Mouse (Mus musculus) left cerebral cortex, postnatal 25 days (tissue): ENCODE results near the gene Eng. TPM values are rescaled to one million over a fixed set of nuclear protein-coding genes. Genes with fewer than 3 reads are reported as not detected.
A peak's percentile ranks its signal among the peaks of the same experiment; 100 is the strongest.

Source experiments
- DNase-seq, 2 experiments: peaks; one replicate each; pipeline ENCODE4 v3.0.0; 2022; ENCODE audit warnings: low spot score in 2 of 2, mixed read lengths in 1 of 2
- intact Hi-C: fragments of 180-260 bp; cut with DNase I; formaldehyde crosslinking; loops from one replicate; pipeline ENCODE4 v1.15.1; 2025
- microRNA-seq, 2 experiments: library from miRNA; unstranded; fragments of <30 nt; microRNA quantifications; one replicate each; pipeline ENCODE4 v1.2.0; 2022
- total RNA-seq, 2 experiments: library from RNA; stranded (reverse); gene quantifications; 2 replicates each; pipeline ENCODE4 v1.2.3; 2021

The Eng gene
- total RNA-seq, 2 experiments from 2014 or later = 21.9 to 25.0 TPM

GRCm38 (mm10) chr2:32720681-32721229 lies 74.4 kb downstream of the Eng start, which contains the start of gene Sh2d3c:
Gene Sh2d3c (plus strand): TSS chr2:32721055.
- intact Hi-C loops = no loop called here
- DNase-seq = no peak

- no peak for DNase-seq
- intact Hi-C loops = no loop called here
These were observed 75.7 kb downstream of the Eng start for GRCm38 (mm10) chr2:32722046-32722445.

- DNase-seq = no peak
- intact Hi-C loops = no loop called here
These were observed 76.2 kb downstream of the Eng start for GRCm38 (mm10) chr2:32722581-32722980.

GRCm38 (mm10) chr2:32724149-32724548 lies 77.8 kb downstream of the Eng start:
- no peak for DNase-seq
- intact Hi-C loops = no loop called here

- DNase-seq = no peak
- intact Hi-C loops = no loop called here
These were observed 78.7 kb downstream of the Eng start for GRCm38 (mm10) chr2:32724832-32725790.

- intact Hi-C loops = no loop called here
- DNase-seq = peak; percentile 77 to 93
These were observed 81.0 kb downstream of the Eng start for GRCm38 (mm10) chr2:32727435-32727834.

GRCm38 (mm10) chr2:32728463-32728862 lies 82.1 kb downstream of the Eng start:
- no peak for DNase-seq
- intact Hi-C loops = no loop called here

- no peak for DNase-seq
- intact Hi-C loops = no loop called here
These were observed 83.2 kb downstream of the Eng start for GRCm38 (mm10) chr2:32729547-32729946.

- intact Hi-C loops = no loop called here
- no peak for DNase-seq
These were observed 84.5 kb downstream of the Eng start for GRCm38 (mm10) chr2:32730854-32731253.

- no peak for DNase-seq
- intact Hi-C loops = no loop called here
These were observed 85.5 kb downstream of the Eng start for GRCm38 (mm10) chr2:32731911-32732310.

Small RNA genes lying within 50 kb of the gene (microRNA-seq; reads per million reads assigned to microRNA genes)
- 0 reads per million in 2 experiments for gene Gm47291
- 0 reads per million in 2 experiments for gene Mir1954
- gene Mir2861 = 0 to 0.99 reads per million in 2 experiments
- 0 to 0.34 reads per million in 2 experiments for gene Mir3960
- 0.67 to 0.74 reads per million in 2 experiments for gene Mir8093

Other genes with a start within 250 kb of the Eng start
- 1 to 10 TPM; 4.2 TPM for gene Naif1, start 196.1 kb upstream of the Eng start, total RNA-seq
- gene Slc25a25, start 195.2 kb upstream of the Eng start, total RNA-seq = 10 to 100 TPM; 59.0 to 64.8 TPM
- gene Fam102a, start 111.3 kb upstream of the Eng start, total RNA-seq = 10 to 100 TPM; 52.2 to 57.8 TPM
- 10 to 100 TPM; 76.1 to 81.8 TPM for gene Dpm2, start 75.7 kb upstream of the Eng start, total RNA-seq
- gene Pip5kl1, start 71.8 kb upstream of the Eng start, total RNA-seq = 1 to 10 TPM; 7.5 to 8.3 TPM
- under 1 TPM; 0.80 to 0.94 TPM for gene 9430097D07Rik, start 70.9 kb upstream of the Eng start, total RNA-seq
- 10 to 100 TPM; 40.1 to 41.1 TPM for gene St6galnac4, start 59.5 kb upstream of the Eng start, total RNA-seq
- gene St6galnac6, start 46.9 kb upstream of the Eng start, total RNA-seq = 100 to 1,000 TPM; 112 to 117 TPM
- gene Ak1, start 24.8 kb upstream of the Eng start, total RNA-seq = 100 to 1,000 TPM; 157 to 159 TPM
- 1 to 10 TPM; 7.1 to 9.4 TPM for gene Fpgs, start 57.5 kb downstream of the Eng start, total RNA-seq
- gene Cdk9, start 66.5 kb downstream of the Eng start, total RNA-seq = 100 to 1,000 TPM; 114 to 118 TPM
- 10 to 100 TPM; 27.8 to 30.8 TPM for gene Sh2d3c, start 74.5 kb downstream of the Eng start, total RNA-seq
- 1 to 10 TPM; 2.3 to 2.4 TPM for gene 6330409D20Rik, start 94.4 kb downstream of the Eng start, total RNA-seq
- 10 to 100 TPM; 29.9 to 31.0 TPM for gene Tor2a, start 110.6 kb downstream of the Eng start, total RNA-seq
- under 1 TPM; 0.27 to 0.87 TPM for gene Ttc16, start 129.0 kb downstream of the Eng start, total RNA-seq
- 1 to 10 TPM; 7.3 to 8.2 TPM for gene Ptrh1, start 129.2 kb downstream of the Eng start, total RNA-seq
- under 1 TPM in 1 of 2 experiments, not detected in 1; 0.62 TPM for gene Cfap157, start 137.8 kb downstream of the Eng start, total RNA-seq
- 1,000 to 10,000 TPM in 1 of 2 experiments, 100 to 1,000 TPM in 1; 957 to 1,021 TPM for gene Stxbp1, start 200.7 kb downstream of the Eng start, total RNA-seq
- gene Fam129b, start 229.5 kb downstream of the Eng start, total RNA-seq = 10 to 100 TPM; 20.8 to 24.6 TPM